In genomic region chr16:57801886-57802285, GRCm38 (mm10) we compare ENCODE assay signal across 25 mouse cellular contexts. TPM values are rescaled to one million over a fixed set of nuclear protein-coding genes. Genes with fewer than 3 reads are reported as not detected.
DNase-seq lines count a peak whose midpoint lies in the region; ATAC-seq and TF ChIP-seq lines count a peak whose summit lies in the region.
"Had no signal": no experiment of that assay in that cellular context is flagged by ENCODE, and none has a peak within 500 bp of the region (broad histone marks: within the 10 kb centered on the region; RNA-seq: fewer than 3 reads in every experiment).

No protein-coding gene starts in this region.

- ATAC-seq in midbrain, embryonic 11.5 days (ENCODE audit: low FRiP score) = no peak
- no peak for ATAC-seq in midbrain, embryonic 15.5 days (replicated peaks)
- peak; percentile 51 for ATAC-seq in Patski
- no peak for ATAC-seq in hindbrain, embryonic 14.5 days (ENCODE audit: low FRiP score)
- ATAC-seq: forebrain, embryonic 13.5 days; forebrain, embryonic 16.5 days; hindbrain, embryonic 16.5 days; intestine, embryonic 15.5 days had no signal

- H3K79me2 ChIP-seq in myocyte (ENCODE audit: control insufficient read depth, insufficient read depth) = no peaks in the 10 kb centered on the region

- peak; percentile 17 for DNase-seq in midbrain, embryonic 11.5 days (ENCODE audit: low spot score, missing footprints)
- DNase-seq in Patski (ENCODE audit: low read depth, low spot score) = no peak
- DNase-seq in hindbrain, embryonic 14.5 days (ENCODE audit: low spot score) = no peak
- no peak for DNase-seq in cerebellum, adult 11 months
- DNase-seq: adrenal gland, adult 2 months; adrenal gland, postnatal 14 days; cerebellum, adult 11-12 months; cerebellum, adult 8-10 months; cerebellum, postnatal 10 days; cerebellum, postnatal 36 days; embryo, embryonic 11 days; gastrocnemius, postnatal 10 days; gastrocnemius, postnatal 36 days; kidney, adult 11 months had no signal

- H3K27ac ChIP-seq in midbrain, embryonic 11.5 days (ENCODE audit: low read depth, low read length) = no peak overlapping the region
- H3K27ac ChIP-seq in midbrain, embryonic 15.5 days = no peak overlapping the region
- no peak overlapping the region for H3K27ac ChIP-seq in hindbrain, embryonic 14.5 days
- H3K27ac ChIP-seq: embryonic facial prominence, embryonic 10.5 days; embryonic facial prominence, embryonic 13.5 days; forebrain, embryonic 10.5 days; forebrain, embryonic 13.5 days; hindbrain, embryonic 12.5 days; intestine, embryonic 15.5 days had no signal

- no peak overlapping the region for H3K4me2 ChIP-seq in midbrain, embryonic 11.5 days
- no peak overlapping the region for H3K4me2 ChIP-seq in midbrain, embryonic 15.5 days
- peak overlapping the region; percentile 40 for H3K4me2 ChIP-seq in myocyte (ENCODE audit: low read depth)
- H3K4me2 ChIP-seq in hindbrain, embryonic 14.5 days (replicated peaks) = no peak overlapping the region
- H3K4me2 ChIP-seq: embryonic facial prominence, embryonic 13.5 days; forebrain, embryonic 13.5 days; heart, embryonic 11.5 days; hindbrain, embryonic 12.5 days; intestine, embryonic 15.5 days had no signal

- no peak overlapping the region for H3K4me3 ChIP-seq in midbrain, embryonic 11.5 days (ENCODE audit: low read depth, low read length)
- H3K4me3 ChIP-seq in midbrain, embryonic 15.5 days = no peak overlapping the region
- H3K4me3 ChIP-seq in myocyte = no peak overlapping the region
- no peak overlapping the region for H3K4me3 ChIP-seq in hindbrain, embryonic 14.5 days (replicated peaks; ENCODE audit: low read length)
- H3K4me3 ChIP-seq: embryonic facial prominence, embryonic 10.5 days; embryonic facial prominence, embryonic 13.5 days; forebrain, embryonic 10.5 days; forebrain, embryonic 13.5 days; hindbrain, embryonic 12.5 days; intestine, embryonic 15.5 days had no signal

- WGBS in midbrain, embryonic 11.5 days = 97% methylated on average over 2 of the region's 2 CpGs
- WGBS in midbrain, embryonic 15.5 days = 97% methylated on average over 2 of the region's 2 CpGs
- WGBS in hindbrain, embryonic 14.5 days = 98% methylated on average over 2 of the region's 2 CpGs

- no peaks in the 10 kb centered on the region for H3K36me3 ChIP-seq in midbrain, embryonic 11.5 days (ENCODE audit: control insufficient read depth, insufficient read depth, low read length)
- no peaks in the 10 kb centered on the region for H3K36me3 ChIP-seq in midbrain, embryonic 15.5 days (replicated peaks)
- no peaks in the 10 kb centered on the region for H3K36me3 ChIP-seq in myocyte (ENCODE audit: control insufficient read depth, insufficient read depth)
- no peaks in the 10 kb centered on the region for H3K36me3 ChIP-seq in hindbrain, embryonic 14.5 days (replicated peaks; ENCODE audit: control insufficient read depth, insufficient read depth)
- H3K36me3 ChIP-seq: embryonic facial prominence, embryonic 10.5 days; embryonic facial prominence, embryonic 13.5 days; forebrain, embryonic 10.5 days; hindbrain, embryonic 12.5 days; intestine, embryonic 15.5 days had no signal

- in situ Hi-C loops in Patski (cut with MboI; ENCODE audit: low pct_unique_long_range_greater_than_20kb) = no loop called here

- CTCF ChIA-PET in Patski (lab: Charles Lee) = no interaction called here

- H3ac ChIP-seq in myocyte (ENCODE audit: control insufficient read depth, insufficient read length) = no peak overlapping the region

- TF ChIP-seq CTCF in Patski (IDR thresholded peaks at IDR 0.05) = no peak

- POLR2A ChIA-PET in Patski (lab: Charles Lee) = no interaction called here

- TF ChIP-seq POLR2A in myocyte (IDR thresholded peaks at IDR 0.05; ENCODE audit: insufficient read length, low read depth) = no peak

- H3K27me3 ChIP-seq in midbrain, embryonic 11.5 days (ENCODE audit: control insufficient read depth, insufficient read depth, low read length) = no peaks in the 10 kb centered on the region
- no peaks in the 10 kb centered on the region for H3K27me3 ChIP-seq in midbrain, embryonic 15.5 days (replicated peaks)
- H3K27me3 ChIP-seq in Patski (no peaks in the 10 kb centered on the region), myocyte (ENCODE audit: control insufficient read depth, insufficient read depth, insufficient read length) (no peaks in the 10 kb centered on the region)
- H3K27me3 ChIP-seq in hindbrain, embryonic 14.5 days (ENCODE audit: control insufficient read depth, insufficient read depth, low read length) = no peaks in the 10 kb centered on the region
- H3K27me3 ChIP-seq: embryonic facial prominence, embryonic 13.5 days; forebrain, embryonic 13.5 days; hindbrain, embryonic 12.5 days; intestine, embryonic 15.5 days had no signal

- H3K4me1 ChIP-seq in midbrain, embryonic 11.5 days (ENCODE audit: control insufficient read depth, insufficient read depth, low read length) = no peaks in the 10 kb centered on the region
- no peaks in the 10 kb centered on the region for H3K4me1 ChIP-seq in midbrain, embryonic 15.5 days
- no peaks in the 10 kb centered on the region for H3K4me1 ChIP-seq in hindbrain, embryonic 14.5 days (replicated peaks; ENCODE audit: control insufficient read depth, insufficient read depth, low read length)
- H3K4me1 ChIP-seq: embryonic facial prominence, embryonic 10.5 days; forebrain, embryonic 10.5 days; forebrain, embryonic 13.5 days; hindbrain, embryonic 12.5 days; intestine, embryonic 15.5 days had no signal

- H3K9me3 ChIP-seq in midbrain, embryonic 11.5 days (ENCODE audit: control insufficient read depth, low read length) = no peaks in the 10 kb centered on the region
- H3K9me3 ChIP-seq in midbrain, embryonic 15.5 days = no peaks in the 10 kb centered on the region
- no peaks in the 10 kb centered on the region for H3K9me3 ChIP-seq in hindbrain, embryonic 14.5 days (ENCODE audit: control insufficient read depth, low read length)
- H3K9me3 ChIP-seq: embryonic facial prominence, embryonic 10.5 days; embryonic facial prominence, embryonic 13.5 days; forebrain, embryonic 10.5 days; forebrain, embryonic 13.5 days; hindbrain, embryonic 12.5 days; intestine, embryonic 15.5 days had no signal

- H3K9ac ChIP-seq in midbrain, embryonic 11.5 days (ENCODE audit: low read length) = no peak overlapping the region
- no peak overlapping the region for H3K9ac ChIP-seq in midbrain, embryonic 15.5 days
- no peak overlapping the region for H3K9ac ChIP-seq in hindbrain, embryonic 14.5 days
- H3K9ac ChIP-seq: embryonic facial prominence, embryonic 13.5 days; forebrain, embryonic 13.5 days; hindbrain, embryonic 12.5 days; intestine, embryonic 15.5 days had no signal

TF ChIP-seq in myocyte, 11 proteins besides CTCF, POLR2A, EP300 and RAD21:
- TF ChIP-seq MYOG (IDR thresholded peaks at IDR 0.05; ENCODE audit: control insufficient read depth in 1 of 3, insufficient read depth in 1 of 3, insufficient read length in 2 of 3, low read depth in 2 of 3) (no peak), TCF12 (IDR thresholded peaks at IDR 0.05; ENCODE audit: insufficient read depth, poor library complexity, severe bottlenecking) (no peak), CEBPB (IDR thresholded peaks at IDR 0.05; ENCODE audit: insufficient read depth, poor library complexity, severe bottlenecking) (no peak), SRF (IDR thresholded peaks at IDR 0.05; ENCODE audit: control insufficient read depth, insufficient read length, low read depth) (no peak), TCF3 (IDR thresholded peaks at IDR 0.05; ENCODE audit: insufficient read length, low read depth) (no peak), POLR2AphosphoS2 (IDR thresholded peaks at IDR 0.05; ENCODE audit: insufficient read length, low read depth) (no peak), REST (IDR thresholded peaks at IDR 0.05; ENCODE audit: insufficient read depth, insufficient read length) (no peak)
TF ChIP-seq in myocyte: peak in this region for 0.

RNA-seq across cellular contexts. Expression of gene Col8a1, which starts 47.3 kb away (rescaled TPM):
- polyA plus RNA-seq in midbrain, embryonic 11.5 days (2014; fragmentation: Nextera tagmentation; extraction: Ambion mirVana) = 1.1 TPM in 2 replicates
- 3.3 and 4.0 TPM in 2 replicates for polyA plus RNA-seq in midbrain, embryonic 15.5 days (2015; fragmentation: Nextera tagmentation; extraction: Ambion mirVana)
- 36.6 TPM for polyA plus RNA-seq in Patski (2021)
- polyA plus RNA-seq in myocyte (2012; fragmentation: generic; extraction: Trizol) = 5.3 TPM
- polyA plus RNA-seq in hindbrain, embryonic 14.5 days (2014; fragmentation: Nextera tagmentation; extraction: Ambion mirVana) = 6.0 and 6.2 TPM in 2 replicates
